ENCODE assay signal across 8 mouse cellular contexts in the genomic region with DNA sequence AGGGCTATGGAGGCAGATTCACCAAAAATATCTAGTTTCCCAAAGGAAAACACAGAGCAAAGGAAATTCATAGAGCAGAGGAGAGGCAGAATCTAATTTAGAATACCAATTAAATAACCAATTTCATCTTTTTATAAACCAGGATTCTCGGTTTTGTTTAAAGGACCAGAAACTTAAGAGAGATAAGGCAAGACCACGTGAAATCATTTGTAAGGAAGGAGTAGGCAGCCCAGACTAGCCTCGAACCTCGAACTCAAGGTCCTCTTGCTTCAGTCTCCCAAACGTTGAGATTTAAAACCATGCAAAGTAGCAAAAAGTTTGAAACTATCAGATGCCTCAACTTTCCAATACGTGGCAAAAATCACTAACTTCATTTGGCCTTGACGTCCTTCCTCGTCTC. TPM values are rescaled to one million over a fixed set of nuclear protein-coding genes. Genes with fewer than 3 reads are reported as not detected.
DNase-seq lines count a peak whose midpoint lies in the region; ATAC-seq and TF ChIP-seq lines count a peak whose summit lies in the region.

No protein-coding gene starts in this region.

- peak overlapping the region; percentile 80 for H3K4me3 ChIP-seq in kidney, postnatal 0 days (replicated peaks; ENCODE audit: low read depth, low read length)
- H3K4me3 ChIP-seq in embryonic facial prominence, embryonic 10.5 days, result peak overlapping the region; percentile 78
- peak overlapping the region; percentile 82 for H3K4me3 ChIP-seq in intestine, embryonic 14.5 days (ENCODE audit: low read depth, low read length)
- H3K4me3 ChIP-seq in myocyte, result peak overlapping the region; percentile 82

- H3K9me3 ChIP-seq in kidney, postnatal 0 days (replicated peaks; ENCODE audit: low read length), result no peaks in the 10 kb centered on the region
- no peaks in the 10 kb centered on the region for H3K9me3 ChIP-seq in embryonic facial prominence, embryonic 10.5 days
- H3K9me3 ChIP-seq in intestine, embryonic 14.5 days (ENCODE audit: control insufficient read depth, low read length), result no peaks in the 10 kb centered on the region

- no peaks in the 10 kb centered on the region for H3K27me3 ChIP-seq in kidney, postnatal 0 days (ENCODE audit: insufficient read depth, low read length)
- H3K27me3 ChIP-seq in embryonic facial prominence, embryonic 10.5 days (replicated peaks; ENCODE audit: low read depth, poor library complexity, severe bottlenecking), result no peaks in the 10 kb centered on the region
- no peaks in the 10 kb centered on the region for H3K27me3 ChIP-seq in intestine, embryonic 14.5 days (replicated peaks; ENCODE audit: control insufficient read depth, insufficient read depth, low read length)
- H3K27me3 ChIP-seq in myocyte (ENCODE audit: control insufficient read depth, insufficient read depth, insufficient read length), result no peaks in the 10 kb centered on the region

- no peak for TF ChIP-seq POLR2A in myocyte (IDR thresholded peaks at IDR 0.05; ENCODE audit: insufficient read length, low read depth)

- H3K27ac ChIP-seq in kidney, postnatal 0 days, result peak overlapping the region; percentile 98
- H3K27ac ChIP-seq in embryonic facial prominence, embryonic 10.5 days (replicated peaks), result peak overlapping the region; percentile 94; the same call in 1 of the 2 replicates
- H3K27ac ChIP-seq in intestine, embryonic 14.5 days (ENCODE audit: low read depth), result no peak overlapping the region

- H3K4me2 ChIP-seq in kidney, postnatal 0 days (ENCODE audit: low read length), result peak overlapping the region; percentile 88
- H3K4me2 ChIP-seq in intestine, embryonic 14.5 days (ENCODE audit: low read length), result peak overlapping the region; percentile 64
- H3K4me2 ChIP-seq in myocyte (ENCODE audit: low read depth), result peak overlapping the region; percentile 81

- WGBS in kidney, postnatal 0 days, result 47% methylated on average over 8 of the region's 8 CpGs
- 53% methylated on average over 8 of the region's 8 CpGs for WGBS in embryonic facial prominence, embryonic 10.5 days
- 47% methylated on average over 8 of the region's 8 CpGs for WGBS in intestine, embryonic 14.5 days

- peaks cover 10% of the 10 kb centered on the region; the same call in 1 of the 2 replicates for H3K36me3 ChIP-seq in kidney, postnatal 0 days (ENCODE audit: insufficient read depth, low read length)
- H3K36me3 ChIP-seq in embryonic facial prominence, embryonic 10.5 days (replicated peaks), result peaks cover 19% of the 10 kb centered on the region
- H3K36me3 ChIP-seq in intestine, embryonic 14.5 days (ENCODE audit: control insufficient read depth, insufficient read depth, low read length), result peaks cover 4% of the 10 kb centered on the region; the same call in 1 of the 2 replicates
- peaks cover 5% of the 10 kb centered on the region for H3K36me3 ChIP-seq in myocyte (ENCODE audit: control insufficient read depth, insufficient read depth)

- peaks cover 22% of the 10 kb centered on the region for H3K4me1 ChIP-seq in kidney, postnatal 0 days (replicated peaks; ENCODE audit: insufficient read depth, low read length)
- peaks cover 19% of the 10 kb centered on the region for H3K4me1 ChIP-seq in embryonic facial prominence, embryonic 10.5 days
- H3K4me1 ChIP-seq in intestine, embryonic 14.5 days (replicated peaks; ENCODE audit: control insufficient read depth, insufficient read depth, low read length), result peaks cover 16% of the 10 kb centered on the region

- no peak for DNase-seq in kidney, postnatal 0 days (ENCODE audit: low spot score)
- no peak for DNase-seq in kidney, adult 9 months
- no peak for DNase-seq in embryonic facial prominence, embryonic 10.5 days (ENCODE audit: low spot score)
- no peak for DNase-seq in intestine, embryonic 14.5 days (ENCODE audit: low spot score)
- DNase-seq in right cerebral cortex, adult 2 months (ENCODE audit: low spot score in 2 of 2), result no peak

- no peak for TF ChIP-seq CTCF in kidney, postnatal 0 days (IDR thresholded peaks at IDR 0.05; ENCODE audit: low read depth)

- peak overlapping the region; percentile 50 for H3ac ChIP-seq in myocyte (ENCODE audit: control insufficient read depth, insufficient read length)

- no peak for ATAC-seq in kidney, postnatal 0 days (replicated peaks; ENCODE audit: low FRiP score, low read depth)
- ATAC-seq in intestine, embryonic 14.5 days (replicated peaks; ENCODE audit: low FRiP score, low TSS enrichment, low read depth), result no peak
- no peak for ATAC-seq in granulocyte monocyte progenitor cell, adult 5-6 weeks (replicated peaks; ENCODE audit: poor library complexity, severe bottlenecking)
- no peak for ATAC-seq in monocyte, adult 5-6 weeks (replicated peaks; ENCODE audit: insufficient number of reproducible peaks, low FRiP score, low TSS enrichment, poor library complexity, severe bottlenecking)

- peak overlapping the region; percentile 85 for H3K9ac ChIP-seq in kidney, postnatal 0 days (ENCODE audit: low read depth, low read length)
- peak overlapping the region; percentile 80 for H3K9ac ChIP-seq in intestine, embryonic 14.5 days (ENCODE audit: low read length)

- H3K79me2 ChIP-seq in myocyte (ENCODE audit: control insufficient read depth, insufficient read depth), result peaks cover 53% of the 10 kb centered on the region

TF ChIP-seq in myocyte, 11 proteins besides CTCF, POLR2A, EP300 and RAD21:
- TF ChIP-seq REST (IDR thresholded peaks at IDR 0.05; ENCODE audit: insufficient read depth, insufficient read length) (no peak), POLR2AphosphoS2 (IDR thresholded peaks at IDR 0.05; ENCODE audit: insufficient read length, low read depth) (no peak), TCF3 (IDR thresholded peaks at IDR 0.05; ENCODE audit: insufficient read length, low read depth) (no peak), E2F4 (IDR thresholded peaks at IDR 0.05; ENCODE audit: insufficient read depth) (no peak), MAX (IDR thresholded peaks at IDR 0.05; ENCODE audit: low read depth) (no peak), MYOG (IDR thresholded peaks at IDR 0.05; ENCODE audit: control insufficient read depth in 1 of 3, insufficient read depth in 1 of 3, insufficient read length in 2 of 3, low read depth in 2 of 3) (no peak), CEBPB (IDR thresholded peaks at IDR 0.05; ENCODE audit: insufficient read depth, poor library complexity, severe bottlenecking) (no peak), MYOD1 (IDR thresholded peaks at IDR 0.05; ENCODE audit: control insufficient read depth in 1 of 3, insufficient read length in 2 of 3, low read depth in 2 of 3) (no peak), TCF12 (IDR thresholded peaks at IDR 0.05; ENCODE audit: insufficient read depth, poor library complexity, severe bottlenecking) (no peak), USF1 (IDR thresholded peaks at IDR 0.05; ENCODE audit: low read depth) (no peak), SRF (IDR thresholded peaks at IDR 0.05; ENCODE audit: control insufficient read depth, insufficient read length, low read depth) (no peak)
TF ChIP-seq in myocyte: peak in this region for 0.

RNA-seq across cellular contexts. Expression of gene Fbh1, which starts 1.0 kb away (rescaled TPM):
- 103 and 117 TPM in 2 replicates for polyA plus RNA-seq in kidney, postnatal 0 days (2015; fragmentation: Nextera tagmentation; extraction: Ambion mirVana)
- polyA plus RNA-seq in embryonic facial prominence, embryonic 10.5 days (2016; fragmentation: Nextera tagmentation; extraction: Ambion mirVana), result 114 and 115 TPM in 2 replicates
- polyA plus RNA-seq in intestine, embryonic 14.5 days (2014; fragmentation: Nextera tagmentation; extraction: Ambion mirVana), result 125 and 136 TPM in 2 replicates
- polyA plus RNA-seq in myocyte (2012; fragmentation: generic; extraction: Trizol), result 34.0 TPM
- 92.6 and 97.2 TPM in 2 replicates for total RNA-seq in granulocyte monocyte progenitor cell, adult 5-6 weeks (2014; fragmentation: Nextera tagmentation)
- total RNA-seq in granulocyte monocyte progenitor cell, adult 5-6 weeks (2017), result 81.2 and 84.4 TPM in 2 replicates
- total RNA-seq in monocyte, adult 5-6 weeks (2017), result 90.9 to 110 TPM (median 101 TPM) in 3 replicates

RNA-seq across cellular contexts. Expression of gene Ankrd16, which starts 1.3 kb away (rescaled TPM):
- polyA plus RNA-seq in kidney, postnatal 0 days (2015; fragmentation: Nextera tagmentation; extraction: Ambion mirVana), result 31.0 and 34.5 TPM in 2 replicates
- 47.2 and 51.6 TPM in 2 replicates for polyA plus RNA-seq in embryonic facial prominence, embryonic 10.5 days (2016; fragmentation: Nextera tagmentation; extraction: Ambion mirVana)
- polyA plus RNA-seq in intestine, embryonic 14.5 days (2014; fragmentation: Nextera tagmentation; extraction: Ambion mirVana), result 27.0 and 29.0 TPM in 2 replicates
- polyA plus RNA-seq in myocyte (2012; fragmentation: generic; extraction: Trizol), result 9.3 TPM
- 44.3 and 76.9 TPM in 2 replicates for total RNA-seq in granulocyte monocyte progenitor cell, adult 5-6 weeks (2014; fragmentation: Nextera tagmentation)
- total RNA-seq in granulocyte monocyte progenitor cell, adult 5-6 weeks (2017), result 24.0 and 36.5 TPM in 2 replicates
- 51.1 to 79.0 TPM (median 51.8 TPM) in 3 replicates for total RNA-seq in monocyte, adult 5-6 weeks (2017)
